Mouse (Mus musculus) MEL (cell line): ENCODE data around the gene Syt3.

Experiments used
- CTCF ChIP-seq, 3 experiments: IDR thresholded peaks in 2 of 3; conservative IDR thresholded peaks in 1 of 3; 2 replicates each; pipeline ENCODE4 v1.5.1; 2011 to 2012; ENCODE audit warnings: low read length in 3 of 3, low read depth in 2 of 3, mild to moderate bottlenecking in 2 of 3, improper control_type of control experiment in 1 of 3, inconsistent platforms in 1 of 3, mixed read lengths in 1 of 3, moderate library complexity in 1 of 3; ENCODE audit not compliant: control insufficient read depth in 1 of 3, insufficient read depth in 1 of 3, poor library complexity in 1 of 3, severe bottlenecking in 1 of 3
- EP300 ChIP-seq, 2 experiments: IDR thresholded peaks; 2 replicates each; pipeline ENCODE4 v1.6.1; 2011; ENCODE audit warnings: improper control_type of control experiment in 2 of 2, low read length in 2 of 2, low read depth in 1 of 2, mild to moderate bottlenecking in 1 of 2
- GATA1 ChIP-seq: IDR thresholded peaks from 2 replicates; pipeline ENCODE4 v1.6.1; 2011; ENCODE audit warnings: low read depth, low read length, improper control_type of control experiment
- HCFC1 ChIP-seq: IDR thresholded peaks from 2 replicates; pipeline ENCODE4 v1.6.1; 2012; ENCODE audit warnings: low read depth, mild to moderate bottlenecking, inconsistent platforms, low read length, improper control_type of control experiment, moderate library complexity
- POLR2A ChIP-seq, 2 experiments: IDR thresholded peaks; 2 replicates each; pipeline ENCODE4 v1.6.1; 2011 to 2012; ENCODE audit warnings: low read length in 2 of 2, mild to moderate bottlenecking in 2 of 2, control low read depth in 1 of 2, improper control_type of control experiment in 1 of 2, low read depth in 1 of 2, moderate library complexity in 1 of 2; ENCODE audit not compliant: control insufficient read depth in 1 of 2, insufficient read depth in 1 of 2, poor library complexity in 1 of 2
- ZNF384 ChIP-seq: IDR thresholded peaks from 2 replicates; pipeline ENCODE4 v1.6.1; 2012; ENCODE audit warnings: low read depth, mild to moderate bottlenecking, inconsistent platforms, low read length, improper control_type of control experiment

GRCm38 (mm10) chr7:44383980-44384715 lies at the start of gene Syt3:
- TF ChIP-seq POLR2A (IDR thresholded peaks at IDR 0.05; ENCODE audit: control insufficient read depth in 1 of 2, insufficient read depth in 1 of 2, low read depth in 1 of 2, low read length in 2 of 2, poor library complexity in 1 of 2), result no peak
- TF ChIP-seq EP300 (IDR thresholded peaks at IDR 0.05; ENCODE audit: low read depth in 1 of 2, low read length in 2 of 2), result no peak
- TF ChIP-seq ZNF384, result no peak
- no peak for TF ChIP-seq CTCF (IDR thresholded peaks at IDR 0.05 in 2 of 3, conservative IDR thresholded peaks at IDR 0.05 in 1 of 3; ENCODE audit: control insufficient read depth in 1 of 3, insufficient read depth in 1 of 3, low read depth in 2 of 3, low read length in 3 of 3, poor library complexity in 1 of 3, severe bottlenecking in 1 of 3)
- peak; percentile 95 for TF ChIP-seq HCFC1
- no peak for TF ChIP-seq GATA1
